ENCODE assay signal across 11 mouse cellular contexts in the genomic region with DNA sequence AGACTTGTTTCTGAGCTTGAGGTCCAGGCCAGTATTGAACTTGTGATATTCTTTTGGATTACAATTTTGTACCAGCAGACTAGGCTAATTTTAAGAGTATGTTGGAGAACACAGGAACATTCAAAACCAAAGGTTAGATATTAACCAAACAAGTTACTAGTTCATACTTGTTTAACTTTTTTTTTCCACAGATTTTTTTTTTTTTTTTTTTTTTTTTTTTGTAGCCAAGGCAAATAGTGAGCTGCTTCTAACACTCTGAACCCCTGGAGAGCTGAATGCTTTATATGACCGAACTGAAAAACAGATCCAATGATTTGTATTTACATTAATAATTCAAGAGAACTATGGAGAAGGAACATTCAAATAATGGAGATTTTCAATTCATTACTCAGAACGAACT. TPM values are rescaled to one million over a fixed set of nuclear protein-coding genes. Genes with fewer than 3 reads are reported as not detected.
DNase-seq lines count a peak whose midpoint lies in the region; ATAC-seq and TF ChIP-seq lines count a peak whose summit lies in the region.
"Had no signal": no experiment of that assay in that cellular context is flagged by ENCODE, and none has a peak within 500 bp of the region (broad histone marks: within the 10 kb centered on the region; RNA-seq: fewer than 3 reads in every experiment).

No protein-coding gene starts in this region.

- no peaks in the 10 kb centered on the region for H3K27me3 ChIP-seq in kidney, adult 2 months (replicated peaks; ENCODE audit: control insufficient read depth, insufficient read depth, low read length)
- H3K27me3 ChIP-seq in E14TG2a.4 (ENCODE audit: insufficient read depth, low read length) = no peaks in the 10 kb centered on the region
- no peaks in the 10 kb centered on the region for H3K27me3 ChIP-seq in embryonic facial prominence, embryonic 14.5 days (replicated peaks; ENCODE audit: control insufficient read depth, insufficient read depth, low read length)
- H3K27me3 ChIP-seq in liver, embryonic 15.5 days = no peaks in the 10 kb centered on the region

- H3K27ac ChIP-seq in kidney, adult 2 months (ENCODE audit: insufficient read depth, low read depth, low read length) = no peak overlapping the region
- H3K27ac ChIP-seq in embryonic facial prominence, embryonic 14.5 days (replicated peaks; ENCODE audit: low read depth, low read length) = no peak overlapping the region
- peak overlapping the region; percentile 94 for H3K27ac ChIP-seq in liver, embryonic 15.5 days (replicated peaks)

- no peak overlapping the region for H3K9ac ChIP-seq in embryonic facial prominence, embryonic 14.5 days (ENCODE audit: low read depth, low read length)
- H3K9ac ChIP-seq in liver, embryonic 15.5 days = peak overlapping the region; percentile 94

- peak overlapping the region; percentile 78 for H3K4me2 ChIP-seq in embryonic facial prominence, embryonic 14.5 days (ENCODE audit: low read depth, low read length)
- peak overlapping the region; percentile 73 for H3K4me2 ChIP-seq in liver, embryonic 15.5 days

- no peak for TF ChIP-seq CTCF in kidney, adult 2 months (conservative IDR thresholded peaks at IDR 0.05; ENCODE audit: insufficient read depth, insufficient read length, low read depth, low read length)
- no peak for TF ChIP-seq CTCF in E14TG2a.4 (conservative IDR thresholded peaks at IDR 0.05; ENCODE audit: low read length)

- TF ChIP-seq POLR2A in kidney, adult 2 months (IDR thresholded peaks at IDR 0.05; ENCODE audit: low read depth, low read length) = no peak

- peak; percentile 24 for DNase-seq in kidney, adult 2 months
- DNase-seq in kidney, adult 11 months = no peak
- DNase-seq in embryonic facial prominence, embryonic 14.5 days (ENCODE audit: low spot score) = no peak
- DNase-seq in adrenal gland, adult 18-20 months (ENCODE audit: low spot score in 2 of 2) = no peak
- DNase-seq in adrenal gland, adult (ENCODE audit: inconsistent age in 2 of 2, low spot score in 1 of 2) = no peak
- no peak for DNase-seq in layer of hippocampus, adult 8-10 months (ENCODE audit: low spot score in 2 of 2)
- DNase-seq: cerebellum, adult 2 months; lung, postnatal 4 days; retina, postnatal 1 day had no signal

- 18% methylated on average over 2 of the region's 2 CpGs for WGBS in kidney, adult 2 months
- 48% methylated on average over 2 of the region's 2 CpGs for WGBS in embryonic facial prominence, embryonic 14.5 days
- 30% methylated on average over 2 of the region's 2 CpGs for WGBS in liver, embryonic 15.5 days (ENCODE audit: insufficient replicate concordance)

- H3K36me3 ChIP-seq in kidney, adult 2 months (ENCODE audit: control insufficient read depth, insufficient read depth, low read length) = no peaks in the 10 kb centered on the region
- no peaks in the 10 kb centered on the region for H3K36me3 ChIP-seq in E14TG2a.4 (ENCODE audit: insufficient read depth, low read length)
- H3K36me3 ChIP-seq in embryonic facial prominence, embryonic 14.5 days (ENCODE audit: control insufficient read depth, insufficient read depth, low read length) = no peaks in the 10 kb centered on the region
- H3K36me3 ChIP-seq in liver, embryonic 15.5 days (replicated peaks) = peaks cover 22% of the 10 kb centered on the region

- H3K9me3 ChIP-seq in E14TG2a.4 (ENCODE audit: low read length) = peaks cover 4% of the 10 kb centered on the region; the same call in 1 of the 2 replicates
- no peaks in the 10 kb centered on the region for H3K9me3 ChIP-seq in embryonic facial prominence, embryonic 14.5 days (ENCODE audit: control insufficient read depth, low read length)
- no peaks in the 10 kb centered on the region for H3K9me3 ChIP-seq in liver, embryonic 15.5 days (replicated peaks)

- ATAC-seq in embryonic facial prominence, embryonic 14.5 days (ENCODE audit: low read depth) = no peak
- no peak for ATAC-seq in liver, embryonic 15.5 days (ENCODE audit: insufficient read depth)

- H3K4me3 ChIP-seq in kidney, adult 2 months (ENCODE audit: insufficient read depth, low read depth, low read length) = peak overlapping the region; percentile 19; the same call in 1 of the 2 replicates
- H3K4me3 ChIP-seq in E14TG2a.4 (replicated peaks; ENCODE audit: low read length) = peak overlapping the region; percentile 87; the same call in 1 of the 2 replicates
- peak overlapping the region; percentile 66 for H3K4me3 ChIP-seq in embryonic facial prominence, embryonic 14.5 days (ENCODE audit: low read depth, low read length)
- H3K4me3 ChIP-seq in liver, embryonic 15.5 days (replicated peaks) = peak overlapping the region; percentile 86

- peaks cover 7% of the 10 kb centered on the region; the same call in 1 of the 2 replicates for H3K4me1 ChIP-seq in kidney, adult 2 months (ENCODE audit: control insufficient read depth, insufficient read depth, low read length)
- H3K4me1 ChIP-seq in E14TG2a.4 (replicated peaks; ENCODE audit: low read depth, low read length) = peaks cover 17% of the 10 kb centered on the region
- peaks cover 7% of the 10 kb centered on the region; the same call in 1 of the 2 replicates for H3K4me1 ChIP-seq in embryonic facial prominence, embryonic 14.5 days (ENCODE audit: control insufficient read depth, insufficient read depth, low read length)
- H3K4me1 ChIP-seq in liver, embryonic 15.5 days (replicated peaks) = peaks cover 12% of the 10 kb centered on the region

RNA-seq across cellular contexts. Expression of a gene that starts 0.9 kb away (rescaled TPM):
- polyA plus RNA-seq in kidney, adult 2 months (2012; rRNA removed) = 7.8 and 9.1 TPM in 2 replicates
- polyA plus RNA-seq in embryonic facial prominence, embryonic 14.5 days (2014; fragmentation: Nextera tagmentation; extraction: Ambion mirVana) = 12.5 and 15.0 TPM in 2 replicates
- 87.4 and 96.8 TPM in 2 replicates for polyA plus RNA-seq in liver, embryonic 15.5 days (2015; fragmentation: Nextera tagmentation; extraction: Ambion mirVana)
- total RNA-seq in adrenal gland, adult 18-20 months (2021) = 10 to 100 TPM; 11.7 to 14.7 TPM
- total RNA-seq in layer of hippocampus, adult 8-10 months (2022) = 10 to 100 TPM; 10.2 to 16.4 (median 13.1) TPM

RNA-seq across cellular contexts. Expression of a gene that starts 31.1 kb away (rescaled TPM):
- polyA plus RNA-seq in kidney, adult 2 months (2012; rRNA removed) = 21.1 and 24.6 TPM in 2 replicates
- 15.5 and 16.4 TPM in 2 replicates for polyA plus RNA-seq in embryonic facial prominence, embryonic 14.5 days (2014; fragmentation: Nextera tagmentation; extraction: Ambion mirVana)
- polyA plus RNA-seq in liver, embryonic 15.5 days (2015; fragmentation: Nextera tagmentation; extraction: Ambion mirVana) = 5.9 and 7.2 TPM in 2 replicates
- 10 to 100 TPM; 50.0 to 70.6 TPM for total RNA-seq in adrenal gland, adult 18-20 months (2021)
- total RNA-seq in layer of hippocampus, adult 8-10 months (2022) = 10 to 100 TPM; 62.4 to 74.6 (median 70.3) TPM

Comparison
In these comparisons a context has a peak if more than half of its experiments do, and no peak if none do; other contexts are left out.
1. H3K4me3 ChIP-seq: peak in every context shown above with its lines; median percentile 87 in E14TG2a.4; 86 in liver, embryonic 15.5 days; 66 in embryonic facial prominence, embryonic 14.5 days; 19 in kidney, adult 2 months.